Mouse (Mus musculus) G1E (cell line): ENCODE data around the gene B630019K06Rik.

Experiments
- CTCF ChIP-seq: IDR thresholded peaks from 2 replicates; pipeline ENCODE4 v1.5.1; 2012; ENCODE audit warnings: low read depth, low read length, inconsistent platforms, mixed read lengths
- GATA2 ChIP-seq: IDR thresholded peaks from 2 replicates; pipeline ENCODE4 v1.6.1; 2012; ENCODE audit warnings: low read depth, low read length, inconsistent platforms, borderline replicate concordance

- no peak for TF ChIP-seq CTCF
- no peak for TF ChIP-seq GATA2
Observed at GRCm38 (mm10) chrX:8900823-8901222, 8.6 kb downstream of the B630019K06Rik start.
